Mouse (Mus musculus): ENCODE data around the gene L1cam. TPM values are rescaled to one million over a fixed set of nuclear protein-coding genes. Genes with fewer than 3 reads are reported as not detected.

Gene L1cam
- total RNA-seq (2021) = 1 to 10 TPM; 1.5 to 2.7 TPM
- long read RNA-seq, experiment 1, partial matches to known transcripts = 0 of 1 reads
- long read RNA-seq, experiment 1, other reads (novel, unspliced or antisense) = 1 of 1 reads
- long read RNA-seq, experiment 2, partial matches to known transcripts = 0 of 2 reads
- long read RNA-seq, experiment 2, other reads (novel, unspliced or antisense) = 2 of 2 reads

GRCm38 (mm10) chrX:73895719-73896118 lies at the start of gene L1cam:
Gene L1cam (minus strand): TSS chrX:73896105.
- DNase-seq (ENCODE audit: low spot score) = peak; percentile 28

DNA sequence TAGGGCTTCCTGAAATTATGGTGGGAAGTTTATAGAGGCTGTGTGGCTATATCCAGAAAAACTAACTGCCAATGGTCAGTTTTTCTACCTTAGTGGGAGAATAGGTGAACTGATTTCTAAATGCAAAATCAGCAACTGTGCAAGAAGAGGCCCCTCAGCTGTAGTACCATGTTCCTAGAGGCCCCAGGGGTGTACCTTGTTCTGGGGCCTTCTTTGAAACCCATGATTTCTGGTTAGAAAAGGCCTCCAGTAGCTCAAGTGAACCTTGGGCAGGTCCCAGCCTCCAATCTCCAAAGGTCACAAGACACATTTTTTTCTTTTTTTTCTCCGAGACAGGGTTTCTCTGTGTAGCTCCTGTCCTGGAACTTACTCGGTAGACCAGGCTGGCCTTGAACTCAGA lies 46.4 kb upstream of the L1cam start:
- DNase-seq (ENCODE audit: low spot score) = no peak

- DNase-seq (ENCODE audit: low spot score) = no peak
These were observed 46.0 kb upstream of the L1cam start for GRCm38 (mm10) chrX:73941860-73942259.

GRCm38 (mm10) chrX:73931871-73932270 lies 36.0 kb upstream of the L1cam start:
- DNase-seq (ENCODE audit: low spot score) = no peak

- DNase-seq (ENCODE audit: low spot score) = peak; percentile 51
These were observed 34.6 kb upstream of the L1cam start, which contains the start of gene Renbp for GRCm38 (mm10) chrX:73930402-73931062. Gene Renbp (minus strand): TSS chrX:73930850.

DNA sequence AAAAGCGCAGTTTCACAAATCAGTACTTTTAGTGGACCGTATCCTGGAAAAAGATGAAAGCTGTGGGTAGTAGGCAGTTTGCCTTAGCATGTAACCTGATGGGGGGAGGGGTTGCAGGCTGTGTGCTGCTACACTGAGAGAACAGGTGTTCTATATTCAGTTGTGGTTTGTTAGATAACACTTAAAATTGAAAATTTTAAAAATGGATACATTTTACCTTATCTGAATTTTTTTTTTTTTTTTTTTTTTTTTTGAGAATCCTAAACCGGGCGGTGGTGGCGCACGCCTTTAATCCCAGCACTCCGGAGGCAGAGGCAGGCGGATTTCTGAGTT lies 26.6 kb upstream of the L1cam start:
- no peak for DNase-seq (ENCODE audit: low spot score)

GRCm38 (mm10) chrX:73921823-73922549 lies 26.1 kb upstream of the L1cam start, which contains the start of the genes Arhgap4 and Naa10:
Gene Arhgap4 (minus strand): TSS chrX:73921870.
Gene Naa10 (minus strand): TSS chrX:73921944.
- DNase-seq (ENCODE audit: low spot score) = peak; percentile 87

GRCm38 (mm10) chrX:73921285-73921822 lies 25.4 kb upstream of the L1cam start:
- no peak for DNase-seq (ENCODE audit: low spot score)

DNA sequence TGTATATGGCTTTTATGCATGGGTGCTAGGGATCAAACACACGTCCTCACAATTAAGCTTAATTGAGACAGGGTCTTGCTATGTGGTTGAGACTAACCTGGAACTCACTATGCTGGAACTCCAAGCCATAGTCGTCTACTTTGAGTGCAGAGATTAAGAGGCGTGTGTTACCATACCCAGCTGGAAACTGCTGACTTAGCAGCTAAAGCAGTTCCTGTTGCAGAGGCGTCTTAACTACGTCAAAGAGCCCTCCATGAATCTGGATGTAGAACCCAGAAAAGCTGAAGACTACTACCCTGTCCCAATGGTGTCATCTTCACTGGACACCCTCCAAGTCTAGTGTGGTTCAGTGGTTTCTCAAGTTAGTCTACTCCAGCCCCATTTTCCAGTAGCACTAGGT lies 22.7 kb upstream of the L1cam start:
- DNase-seq (ENCODE audit: low spot score) = no peak

- DNase-seq (ENCODE audit: low spot score) = no peak
These were observed 21.0 kb upstream of the L1cam start for GRCm38 (mm10) chrX:73916945-73917344.

DNA sequence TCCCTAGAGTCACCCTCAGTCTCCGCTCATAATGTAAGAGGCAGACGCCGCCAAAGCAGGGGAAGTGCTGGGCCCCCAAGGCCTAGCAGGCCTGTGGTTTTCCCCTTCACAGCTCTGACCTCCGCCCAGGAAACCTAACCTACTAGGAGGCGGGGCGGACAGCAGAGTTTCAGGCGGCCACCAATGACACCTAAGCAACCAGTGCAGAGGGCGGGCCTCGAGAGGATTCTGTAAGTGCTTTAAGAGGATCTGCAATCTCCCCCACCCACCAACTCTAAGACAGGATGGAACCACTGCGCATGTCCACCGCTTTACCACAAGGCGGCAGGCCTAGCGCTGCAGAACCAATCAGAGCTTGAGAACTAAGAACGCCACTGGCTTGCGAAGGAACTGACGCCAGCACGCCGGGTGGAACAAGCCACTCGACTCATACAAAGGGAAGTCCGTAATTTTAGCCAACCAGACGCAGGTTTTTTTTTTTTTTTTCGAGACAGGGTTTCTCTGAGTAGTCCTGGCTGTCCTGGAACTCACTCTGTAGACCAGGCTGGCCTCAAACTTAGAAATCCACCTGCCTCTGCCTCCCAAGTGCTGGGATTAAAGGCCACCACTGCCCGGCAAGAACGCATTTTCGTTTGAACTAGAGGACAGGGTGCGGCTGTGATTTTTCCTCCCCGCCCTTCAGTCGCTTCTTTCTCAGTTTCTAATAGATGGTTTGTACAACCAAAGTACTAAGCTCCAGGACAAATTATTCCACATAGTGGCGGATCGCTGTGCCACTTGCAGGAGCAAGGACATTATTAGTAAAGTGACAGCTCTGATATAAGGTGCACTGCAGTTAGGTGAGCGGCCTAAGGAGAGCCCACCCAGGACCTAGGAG lies 19.2 kb upstream of the L1cam start:
- peak; percentile 91 for DNase-seq (ENCODE audit: low spot score)

GRCm38 (mm10) chrX:73911588-73911987 lies 15.7 kb upstream of the L1cam start:
- DNase-seq (ENCODE audit: low spot score) = no peak

- no peak for DNase-seq (ENCODE audit: low spot score)
These were observed 15.3 kb upstream of the L1cam start for GRCm38 (mm10) chrX:73911156-73911555.

DNA sequence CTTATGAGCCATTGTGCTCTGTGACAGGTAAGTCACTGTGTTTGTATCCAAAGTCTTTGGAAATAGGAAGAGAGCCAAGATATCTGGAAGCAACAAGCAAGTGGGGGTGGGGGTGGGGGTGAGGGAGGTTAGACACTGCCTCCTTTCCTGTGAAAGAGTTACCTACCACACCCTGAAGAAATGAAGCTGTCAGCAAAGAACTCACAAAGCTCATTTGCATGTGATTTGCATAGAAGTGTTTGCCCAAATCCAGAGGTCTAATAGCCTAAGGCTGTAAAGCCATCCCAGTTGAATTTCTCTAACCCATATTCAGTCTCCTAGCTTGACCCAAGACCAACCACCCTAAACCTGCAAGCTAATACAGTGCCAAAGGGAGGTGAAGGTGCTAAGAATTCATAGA lies 14.5 kb upstream of the L1cam start:
- DNase-seq (ENCODE audit: low spot score) = no peak

DNA sequence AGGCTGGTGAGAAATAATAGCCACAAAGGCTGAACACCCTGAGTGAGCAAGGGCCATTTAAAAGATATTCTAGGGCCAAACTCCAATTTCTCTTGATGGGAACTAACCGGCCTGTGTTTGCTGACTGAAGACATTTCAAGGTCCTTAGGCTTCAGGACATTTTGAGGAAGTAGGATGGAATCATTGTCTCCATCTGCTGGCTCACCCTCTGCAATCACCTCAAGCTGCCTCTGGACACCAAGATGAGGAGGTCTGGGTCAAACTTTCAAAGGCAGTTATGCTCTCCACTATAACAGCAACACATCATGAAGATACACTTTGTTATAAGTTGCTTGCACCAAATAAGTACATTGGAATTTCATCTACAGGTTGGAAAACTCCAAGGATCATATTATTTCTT lies 14.1 kb upstream of the L1cam start:
- DNase-seq (ENCODE audit: low spot score) = no peak

- DNase-seq (ENCODE audit: low spot score) = no peak
These were observed 2.1 kb upstream of the L1cam start for GRCm38 (mm10) chrX:73897959-73898358.

DNA sequence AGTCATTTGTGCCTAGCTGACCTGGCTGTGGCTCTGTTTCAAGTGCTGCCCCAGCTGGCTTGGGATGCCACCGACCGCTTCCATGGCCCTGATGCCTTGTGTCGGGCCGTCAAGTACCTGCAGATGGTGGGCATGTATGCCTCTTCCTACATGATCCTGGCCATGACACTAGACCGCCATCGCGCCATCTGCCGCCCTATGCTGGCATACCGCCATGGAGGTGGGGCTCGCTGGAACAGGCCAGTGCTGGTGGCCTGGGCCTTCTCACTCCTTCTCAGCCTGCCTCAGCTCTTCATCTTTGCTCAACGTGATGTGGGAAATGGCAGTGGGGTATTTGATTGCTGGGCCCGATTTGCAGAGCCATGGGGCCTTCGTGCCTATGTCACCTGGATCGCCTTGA lies 3.1 kb downstream of the L1cam start:
- DNase-seq (ENCODE audit: low spot score) = no peak

DNA sequence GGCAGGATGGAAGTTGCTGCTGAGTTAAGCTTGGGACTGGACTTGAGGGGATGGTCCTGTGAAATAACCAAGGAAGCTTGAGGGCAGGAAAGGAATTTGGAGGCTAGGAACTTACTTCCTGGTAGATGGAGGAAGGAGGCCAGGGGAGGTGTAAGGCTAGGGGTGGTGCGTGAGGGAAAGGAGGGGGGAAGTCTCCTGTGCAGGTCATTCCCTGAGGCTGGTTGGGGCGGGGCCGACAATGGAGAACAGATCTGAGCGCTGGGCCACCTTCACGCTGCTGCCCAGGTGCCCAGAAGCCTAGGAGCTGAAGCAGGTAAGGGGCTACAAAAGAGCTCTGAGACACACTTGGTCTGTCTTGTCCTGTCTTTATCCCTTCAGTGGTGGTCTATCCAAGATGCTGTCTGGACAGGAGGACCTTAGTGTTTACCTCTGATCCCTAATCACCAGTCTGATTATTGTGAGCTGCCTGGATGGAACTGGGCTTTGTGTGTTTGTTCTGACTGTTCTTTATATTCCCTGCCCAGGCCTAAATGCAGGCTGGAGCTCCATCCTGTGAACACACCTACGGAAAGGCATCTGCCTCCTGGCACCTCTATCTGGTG lies 4.3 kb downstream of the L1cam start, which contains the start of gene Avpr2:
TSS of gene Avpr2 (plus strand) at position 552 of the 602 bp plus-strand sequence.
- DNase-seq (ENCODE audit: low spot score) = no peak

DNA sequence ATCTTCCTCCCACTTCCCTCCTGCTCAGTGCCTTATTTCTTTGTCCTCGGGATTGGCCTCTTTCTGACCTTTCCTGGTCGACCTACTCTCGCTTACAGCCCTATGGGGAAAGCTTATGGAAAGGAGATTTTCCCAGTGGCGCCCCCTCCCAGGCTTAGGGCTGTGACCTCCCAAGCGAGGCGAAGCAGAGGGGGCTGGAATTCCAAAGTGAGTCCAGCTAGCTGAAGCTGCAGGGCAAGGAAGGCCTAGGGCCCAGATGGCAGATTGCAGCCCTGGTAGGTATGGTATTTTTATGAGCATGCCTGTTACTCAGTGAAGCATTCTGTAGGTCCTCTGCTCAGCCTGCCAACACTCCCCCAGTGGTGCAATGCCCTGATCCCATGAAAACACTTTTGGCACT lies 14.4 kb downstream of the L1cam start:
- no peak for DNase-seq (ENCODE audit: low spot score)

DNA sequence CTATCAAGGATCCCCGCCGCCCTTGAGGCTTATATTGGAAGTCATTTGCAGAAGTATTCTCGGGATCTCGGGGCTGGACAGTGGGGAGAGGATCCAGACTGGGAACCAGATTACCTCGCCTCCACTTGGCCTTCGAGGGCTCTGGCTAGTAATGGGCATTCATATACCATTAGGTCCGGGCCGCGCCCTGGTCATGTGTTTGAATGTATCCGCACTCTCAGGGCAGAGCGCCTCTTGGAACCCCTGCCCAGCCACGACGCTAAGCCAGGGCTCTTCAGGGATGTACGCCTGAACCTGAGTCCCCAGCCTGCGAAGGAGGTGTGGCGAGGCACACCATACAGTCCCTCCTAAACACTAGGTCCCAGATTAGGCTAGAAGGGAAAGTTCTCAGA lies 14.9 kb downstream of the L1cam start:
- DNase-seq (ENCODE audit: low spot score) = no peak

Measured in gastrocnemius, adult 18-20 months (tissue).